Mouse (Mus musculus): ENCODE measurements around the gene Fam122c.

DNA sequence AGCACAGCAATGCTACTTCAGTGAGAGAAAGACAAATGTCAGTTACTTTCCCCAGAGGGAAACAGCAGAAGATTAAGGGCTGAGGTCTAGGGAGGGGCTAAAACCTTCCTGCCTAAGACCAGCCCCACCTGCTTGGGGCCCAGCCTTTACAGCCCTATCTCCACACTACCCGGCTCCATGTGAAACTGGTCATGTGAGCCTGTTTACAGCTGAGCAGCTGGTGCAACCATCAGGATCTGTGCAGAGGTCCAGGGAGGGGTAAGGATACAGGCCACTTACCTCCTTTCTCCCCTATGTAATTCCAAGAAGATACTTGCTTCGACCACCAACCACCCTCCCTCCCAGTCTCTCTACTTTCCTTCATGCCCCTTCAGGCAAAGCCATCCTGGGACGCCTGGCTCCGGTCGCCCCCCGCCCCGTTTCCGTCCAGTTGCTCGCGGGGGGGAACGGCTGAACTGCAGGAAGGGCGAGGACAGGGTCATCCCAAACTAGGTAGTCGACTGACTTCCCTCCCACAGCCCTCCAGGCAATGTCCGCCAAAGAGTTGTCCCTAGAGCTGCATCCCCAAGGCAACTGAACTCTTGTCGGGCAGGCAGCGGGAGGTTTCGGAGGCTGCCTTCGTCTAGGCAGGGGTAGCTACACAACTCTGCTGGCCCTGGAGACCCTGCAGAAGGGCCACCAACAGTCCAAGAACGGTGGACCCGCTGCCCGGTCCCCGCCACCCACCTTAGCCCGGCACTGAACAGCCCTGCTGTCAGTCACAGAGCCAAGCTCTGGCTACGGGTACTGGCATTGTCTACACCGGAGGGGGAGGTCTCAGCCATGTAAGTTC is 96.5 kb downstream of the Fam122c start:
- TF ChIP-seq GATA1 (IDR thresholded peaks at IDR 0.05; ENCODE audit: borderline replicate concordance, low read length) (no peak), FLI1 (IDR thresholded peaks at IDR 0.05; ENCODE audit: low read length) (no peak)
